ENCODE assay signal across 9 mouse cellular contexts in genomic region chr7:117553228-117553627, GRCm38 (mm10).
A peak's percentile ranks its signal among the peaks of the same experiment; 100 is the strongest.
DNase-seq lines count a peak whose midpoint lies in the region; ATAC-seq and TF ChIP-seq lines count a peak whose summit lies in the region.
"Had no signal": no experiment of that assay in that cellular context is flagged by ENCODE, and none has a peak within 500 bp of the region (broad histone marks: within the 10 kb centered on the region; RNA-seq: fewer than 3 reads in every experiment).

No protein-coding gene starts in this region.

- H3K27me3 ChIP-seq in forebrain, embryonic 11.5 days (ENCODE audit: control insufficient read depth, insufficient read depth, low read length) = no peaks in the 10 kb centered on the region
- H3K27me3 ChIP-seq in heart, embryonic 13.5 days (replicated peaks) = no peaks in the 10 kb centered on the region
- H3K27me3 ChIP-seq in midbrain, embryonic 12.5 days = peaks cover 60% of the 10 kb centered on the region
- no peaks in the 10 kb centered on the region for H3K27me3 ChIP-seq in liver, embryonic 11.5 days (replicated peaks; ENCODE audit: control insufficient read depth, insufficient read depth, low read length)
- H3K27me3 ChIP-seq in thymus, adult 2 months (ENCODE audit: control insufficient read depth, insufficient read depth, low read length) = no peaks in the 10 kb centered on the region
- H3K27me3 ChIP-seq: lung, embryonic 15.5 days had no signal

- no peaks in the 10 kb centered on the region for H3K9me3 ChIP-seq in forebrain, embryonic 11.5 days (ENCODE audit: control insufficient read depth, low read length)
- H3K9me3 ChIP-seq in heart, embryonic 13.5 days = no peaks in the 10 kb centered on the region
- H3K9me3 ChIP-seq in midbrain, embryonic 12.5 days = no peaks in the 10 kb centered on the region
- no peaks in the 10 kb centered on the region for H3K9me3 ChIP-seq in liver, embryonic 11.5 days (ENCODE audit: control insufficient read depth, low read length)
- H3K9me3 ChIP-seq: lung, embryonic 15.5 days had no signal

- H3K9ac ChIP-seq in forebrain, embryonic 11.5 days (ENCODE audit: low read length) = no peak overlapping the region
- no peak overlapping the region for H3K9ac ChIP-seq in heart, embryonic 13.5 days
- H3K9ac ChIP-seq in midbrain, embryonic 12.5 days (replicated peaks) = no peak overlapping the region
- no peak overlapping the region for H3K9ac ChIP-seq in liver, embryonic 11.5 days (ENCODE audit: low read depth, low read length)
- H3K9ac ChIP-seq: lung, embryonic 15.5 days had no signal

- no peak for ATAC-seq in forebrain, embryonic 11.5 days (replicated peaks; ENCODE audit: low FRiP score)
- ATAC-seq in heart, embryonic 13.5 days (ENCODE audit: extremely low read depth, insufficient number of reproducible peaks, low FRiP score, low TSS enrichment) = no peak
- peak; percentile 82 for ATAC-seq in midbrain, embryonic 12.5 days (ENCODE audit: low FRiP score, low read depth)
- no peak for ATAC-seq in liver, embryonic 11.5 days (replicated peaks; ENCODE audit: low FRiP score)
- ATAC-seq: intestine, postnatal 0 days had no signal

- 37% methylated on average over 12 of the region's 12 CpGs for WGBS in forebrain, embryonic 11.5 days
- 51% methylated on average over 12 of the region's 12 CpGs for WGBS in heart, embryonic 13.5 days
- 18% methylated on average over 12 of the region's 12 CpGs for WGBS in midbrain, embryonic 12.5 days
- 54% methylated on average over 12 of the region's 12 CpGs for WGBS in liver, embryonic 11.5 days
- WGBS in thymus, adult 2 months = 84% methylated on average over 12 of the region's 12 CpGs

- no peak for TF ChIP-seq CTCF in thymus, adult 2 months (IDR thresholded peaks at IDR 0.05; ENCODE audit: borderline replicate concordance, control insufficient read depth, extremely low read depth, insufficient read depth, low read length, poor library complexity)

- DNase-seq in kidney, postnatal 14 days = peak; percentile 44
- no peak for DNase-seq in kidney, adult 8-10 months
- DNase-seq in forebrain, embryonic 11.5 days (ENCODE audit: low spot score) = peak; percentile 58
- no peak for DNase-seq in liver, embryonic 11.5 days (ENCODE audit: low spot score)
- DNase-seq in thymus, adult 2 months = no peak

- H3K36me3 ChIP-seq in forebrain, embryonic 11.5 days (ENCODE audit: control insufficient read depth, insufficient read depth, low read length) = no peaks in the 10 kb centered on the region
- no peaks in the 10 kb centered on the region for H3K36me3 ChIP-seq in heart, embryonic 13.5 days
- H3K36me3 ChIP-seq in midbrain, embryonic 12.5 days = no peaks in the 10 kb centered on the region
- no peaks in the 10 kb centered on the region for H3K36me3 ChIP-seq in liver, embryonic 11.5 days (ENCODE audit: control insufficient read depth, insufficient read depth, low read length)
- no peaks in the 10 kb centered on the region for H3K36me3 ChIP-seq in thymus, adult 2 months (ENCODE audit: control insufficient read depth, insufficient read depth, low read length)
- H3K36me3 ChIP-seq: lung, embryonic 15.5 days had no signal

- H3K27ac ChIP-seq in forebrain, embryonic 11.5 days (ENCODE audit: low read depth, low read length) = no peak overlapping the region
- H3K27ac ChIP-seq in heart, embryonic 13.5 days (replicated peaks) = 0 out of 2 replicates have a peak overlapping the region, but pooled peaks have one; percentile 15
- no peak overlapping the region for H3K27ac ChIP-seq in midbrain, embryonic 12.5 days (replicated peaks)
- H3K27ac ChIP-seq in liver, embryonic 11.5 days (ENCODE audit: low read depth, low read length) = no peak overlapping the region
- H3K27ac ChIP-seq in thymus, adult 2 months (ENCODE audit: control insufficient read depth, insufficient read depth, low read length) = no peak overlapping the region
- H3K27ac ChIP-seq: lung, embryonic 15.5 days had no signal

- TF ChIP-seq POLR2A in thymus, adult 2 months (IDR thresholded peaks at IDR 0.05; ENCODE audit: control insufficient read depth, extremely low read depth, insufficient read depth, low read length, poor library complexity) = no peak

- no peak overlapping the region for H3K4me2 ChIP-seq in forebrain, embryonic 11.5 days (ENCODE audit: low read depth, low read length, severe bottlenecking)
- no peak overlapping the region for H3K4me2 ChIP-seq in heart, embryonic 13.5 days
- H3K4me2 ChIP-seq in midbrain, embryonic 12.5 days (replicated peaks) = no peak overlapping the region
- no peak overlapping the region for H3K4me2 ChIP-seq in liver, embryonic 11.5 days
- H3K4me2 ChIP-seq: lung, embryonic 15.5 days had no signal

- H3K4me1 ChIP-seq in forebrain, embryonic 11.5 days (replicated peaks; ENCODE audit: control insufficient read depth, insufficient read depth, low read length) = peaks cover 6% of the 10 kb centered on the region; the same call in 1 of the 2 replicates
- H3K4me1 ChIP-seq in heart, embryonic 13.5 days = peaks cover 26% of the 10 kb centered on the region
- H3K4me1 ChIP-seq in midbrain, embryonic 12.5 days = peaks cover 32% of the 10 kb centered on the region
- H3K4me1 ChIP-seq in liver, embryonic 11.5 days (replicated peaks; ENCODE audit: control insufficient read depth, insufficient read depth, low read length) = no peaks in the 10 kb centered on the region
- H3K4me1 ChIP-seq in thymus, adult 2 months (replicated peaks; ENCODE audit: control insufficient read depth, insufficient read depth, low read length) = no peaks in the 10 kb centered on the region

- no peak overlapping the region for H3K4me3 ChIP-seq in forebrain, embryonic 11.5 days (ENCODE audit: low read depth, low read length)
- H3K4me3 ChIP-seq in heart, embryonic 13.5 days = no peak overlapping the region
- H3K4me3 ChIP-seq in midbrain, embryonic 12.5 days = no peak overlapping the region
- H3K4me3 ChIP-seq in liver, embryonic 11.5 days (ENCODE audit: low read depth, low read length) = no peak overlapping the region
- no peak overlapping the region for H3K4me3 ChIP-seq in thymus, adult 2 months (ENCODE audit: control insufficient read depth, insufficient read depth, low read length)
- H3K4me3 ChIP-seq: lung, embryonic 15.5 days had no signal

Comparison
In these comparisons a context has a peak if more than half of its experiments do, and no peak if none do; other contexts are left out.
1. DNase-seq: peak in kidney, postnatal 14 days (single experiment) and forebrain, embryonic 11.5 days (single experiment); none in kidney, adult 8-10 months (0 of 2), liver, embryonic 11.5 days (single experiment) and thymus, adult 2 months (single experiment).